Mouse (Mus musculus) C2C12 (cell line): ENCODE data around the gene Acod1. TPM values are rescaled to one million over a fixed set of nuclear protein-coding genes. Genes with fewer than 3 reads are reported as not detected.

Source experiments
- H3K27me3 ChIP-seq: one replicate; pipeline ENCODE4 v1.6.1; 2011; ENCODE audit not compliant: control insufficient read depth, insufficient read depth, insufficient read length
- H3K36me3 ChIP-seq: one replicate; pipeline ENCODE4 v1.6.1; 2011; ENCODE audit not compliant: control insufficient read depth, insufficient read depth
- H3K4me3 ChIP-seq: one replicate; pipeline ENCODE4 v1.5.1; 2011; ENCODE audit warnings: mild to moderate bottlenecking, control low read depth; ENCODE audit not compliant: poor library complexity, insufficient read depth, severe bottlenecking
- H3K79me2 ChIP-seq: one replicate; pipeline ENCODE4 v1.6.1; 2011; ENCODE audit not compliant: control insufficient read depth, insufficient read depth
- H3K79me3 ChIP-seq: one replicate; pipeline ENCODE4 v1.6.1; 2011; ENCODE audit warnings: low read depth, control low read depth
- H3ac ChIP-seq: one replicate; pipeline ENCODE3; 2011; ENCODE audit warnings: low read depth; ENCODE audit not compliant: control insufficient read depth, insufficient read length
- CEBPB ChIP-seq: IDR thresholded peaks from one replicate; pipeline ENCODE4 v1.6.1; 2011; ENCODE audit warnings: low read depth, mild to moderate bottlenecking, control low read depth, moderate library complexity
- CTCF ChIP-seq: IDR thresholded peaks from one replicate; pipeline ENCODE4 v1.5.1; 2011; ENCODE audit not compliant: control insufficient read depth, insufficient read depth, insufficient read length
- FOSL1 ChIP-seq: IDR thresholded peaks from one replicate; pipeline ENCODE4 v1.8.0; 2011; ENCODE audit warnings: mild to moderate bottlenecking, low read length; ENCODE audit not compliant: poor library complexity, insufficient read depth, severe bottlenecking
- MAX ChIP-seq: IDR thresholded peaks from one replicate; pipeline ENCODE4 v1.6.1; 2011; ENCODE audit warnings: mild to moderate bottlenecking, control low read depth
- MYOD1 ChIP-seq: IDR thresholded peaks from one replicate; pipeline ENCODE4 v1.6.1; 2011; ENCODE audit warnings: low read depth; ENCODE audit not compliant: control insufficient read depth, insufficient read length
- MYOG ChIP-seq: IDR thresholded peaks from one replicate; pipeline ENCODE4 v1.6.1; 2011; ENCODE audit not compliant: control insufficient read depth, insufficient read length; ENCODE audit errors: extremely low read depth
- USF1 ChIP-seq: IDR thresholded peaks from one replicate; pipeline ENCODE4 v1.6.1; 2011; ENCODE audit warnings: low read depth, mild to moderate bottlenecking, control low read depth, moderate library complexity
- polyA plus RNA-seq: library from polyadenylated mRNA; unstranded; fragments of >200 nt; fragmentation: generic; extraction: Trizol; gene quantifications from one replicate; pipeline ENCODE4 v1.2.1, GENCODE M21; 2012; ENCODE audit warnings: missing spikeins

Acod1 gene
- polyA plus RNA-seq, 1 experiment = not detected

GRCm38 (mm10) chr14:103088624-103089023, 41.8 kb downstream of the Acod1 start:
- TF ChIP-seq CEBPB (no peak), MYOG (no peak), FOSL1 (no peak), MAX (no peak), MYOD1 (no peak), CTCF (no peak), USF1 (no peak)
- Histone ChIP-seq H3K27me3 (no peaks in the 10 kb centered on the region), H3ac (no peak overlapping the region), H3K4me3 (no peak overlapping the region), H3K36me3 (peaks cover 67% of the 10 kb centered on the region), H3K79me2 (peaks cover 78% of the 10 kb centered on the region), H3K79me3 (peaks cover 36% of the 10 kb centered on the region)

- TF ChIP-seq MYOD1 (no peak), MYOG (no peak), MAX (no peak), CEBPB (no peak), CTCF (no peak), FOSL1 (no peak), USF1 (no peak)
- peaks cover 79% of the 10 kb centered on the region for H3K79me2 ChIP-seq
- peaks cover 72% of the 10 kb centered on the region for H3K79me3 ChIP-seq
- H3K27me3 ChIP-seq = no peaks in the 10 kb centered on the region
- H3ac ChIP-seq = no peak overlapping the region
- no peak overlapping the region for H3K4me3 ChIP-seq
- peaks cover 41% of the 10 kb centered on the region for H3K36me3 ChIP-seq
These were observed 46.5 kb downstream of the Acod1 start for GRCm38 (mm10) chr14:103093236-103093635.

GRCm38 (mm10) chr14:103093670-103094069, 46.9 kb downstream of the Acod1 start:
- Histone ChIP-seq H3K27me3 (no peaks in the 10 kb centered on the region), H3K79me2 (peaks cover 83% of the 10 kb centered on the region), H3K36me3 (peaks cover 37% of the 10 kb centered on the region), H3ac (no peak overlapping the region), H3K79me3 (peaks cover 75% of the 10 kb centered on the region), H3K4me3 (no peak overlapping the region)
- TF ChIP-seq MYOG = no peak
- no peak for TF ChIP-seq CTCF
- no peak for TF ChIP-seq FOSL1
- no peak for TF ChIP-seq MAX
- no peak for TF ChIP-seq CEBPB
- no peak for TF ChIP-seq USF1

GRCm38 (mm10) chr14:103095036-103095435, 48.3 kb downstream of the Acod1 start:
- H3K4me3 ChIP-seq = no peak overlapping the region
- no peak for TF ChIP-seq USF1
- TF ChIP-seq CEBPB = no peak
- no peak for TF ChIP-seq FOSL1
- TF ChIP-seq CTCF = no peak
- no peak for TF ChIP-seq MYOD1
- TF ChIP-seq MYOG = no peak
- no peak for TF ChIP-seq MAX
- peaks cover 75% of the 10 kb centered on the region for H3K79me3 ChIP-seq
- no peaks in the 10 kb centered on the region for H3K27me3 ChIP-seq
- H3ac ChIP-seq = no peak overlapping the region
- H3K36me3 ChIP-seq = peaks cover 31% of the 10 kb centered on the region
- H3K79me2 ChIP-seq = peaks cover 84% of the 10 kb centered on the region

GRCm38 (mm10) chr14:103095826-103096225, 49.0 kb downstream of the Acod1 start:
- H3K36me3 ChIP-seq = peaks cover 30% of the 10 kb centered on the region
- H3K27me3 ChIP-seq = no peaks in the 10 kb centered on the region
- H3ac ChIP-seq = no peak overlapping the region
- peaks cover 79% of the 10 kb centered on the region for H3K79me2 ChIP-seq
- H3K79me3 ChIP-seq = peaks cover 70% of the 10 kb centered on the region
- no peak for TF ChIP-seq CTCF
- no peak for TF ChIP-seq FOSL1
- no peak for TF ChIP-seq CEBPB
- no peak for TF ChIP-seq MAX
- TF ChIP-seq USF1 = no peak
- no peak overlapping the region for H3K4me3 ChIP-seq

- no peak overlapping the region for H3ac ChIP-seq
- H3K36me3 ChIP-seq = peaks cover 23% of the 10 kb centered on the region
- H3K79me2 ChIP-seq = peaks cover 72% of the 10 kb centered on the region
- peaks cover 63% of the 10 kb centered on the region for H3K79me3 ChIP-seq
- no peak for TF ChIP-seq MAX
- no peak for TF ChIP-seq CTCF
- TF ChIP-seq MYOG = no peak
- TF ChIP-seq CEBPB = peak; percentile 8
- no peaks in the 10 kb centered on the region for H3K27me3 ChIP-seq
- no peak overlapping the region for H3K4me3 ChIP-seq
These were observed 49.8 kb downstream of the Acod1 start for GRCm38 (mm10) chr14:103096621-103097020.
